Mouse (Mus musculus): ENCODE results near the gene Selenom. TPM values are rescaled to one million over a fixed set of nuclear protein-coding genes. Genes with fewer than 3 reads are reported as not detected.

Selenom gene
- polyA plus RNA-seq, 1 experiment from 2014 or later = 79.4 TPM

- Histone ChIP-seq H3K9me3 (0 out of 2 replicates have a peak, but pooled peaks cover 6% of the 10 kb centered on the region), H3K9ac (replicated peaks) (no peak overlapping the region), H3K27ac (no peak overlapping the region), H3K27me3 (no peaks in the 10 kb centered on the region), H3K4me3 (replicated peaks) (no peak overlapping the region), H3K4me2 (no peak overlapping the region), H3K4me1 (replicated peaks) (peaks cover 7% of the 10 kb centered on the region; the same call in 1 of the 2 replicates), H3K36me3 (no peaks in the 10 kb centered on the region)
- ATAC-seq (ENCODE audit: insufficient number of reproducible peaks, insufficient read depth, low FRiP score, low TSS enrichment, low read depth) = no peak
- WGBS = 84% methylated on average over 5 of the region's 5 CpGs
Measured at GRCm38 (mm10) chr11:3560202-3560601, 45.7 kb downstream of the Selenom start.

GRCm38 (mm10) chr11:3563853-3564252, 49.4 kb downstream of the Selenom start:
- Histone ChIP-seq H3K36me3 (no peaks in the 10 kb centered on the region), H3K4me1 (replicated peaks) (peaks cover 7% of the 10 kb centered on the region; the same call in 1 of the 2 replicates), H3K9me3 (no peaks in the 10 kb centered on the region), H3K27me3 (no peaks in the 10 kb centered on the region), H3K9ac (replicated peaks) (no peak overlapping the region), H3K4me3 (replicated peaks) (no peak overlapping the region), H3K27ac (0 out of 2 replicates have a peak overlapping the region, but pooled peaks have one; percentile 9), H3K4me2 (no peak overlapping the region)
- 92% methylated on average over 6 of the region's 6 CpGs for WGBS
- ATAC-seq (ENCODE audit: insufficient number of reproducible peaks, insufficient read depth, low FRiP score, low TSS enrichment, low read depth) = no peak

- Histone ChIP-seq H3K27ac (0 out of 2 replicates have a peak overlapping the region, but pooled peaks have one; percentile 70), H3K36me3 (no peaks in the 10 kb centered on the region), H3K27me3 (no peaks in the 10 kb centered on the region), H3K9ac (replicated peaks) (no peak overlapping the region), H3K4me2 (no peak overlapping the region), H3K4me1 (replicated peaks) (peaks cover 7% of the 10 kb centered on the region; the same call in 1 of the 2 replicates), H3K9me3 (no peaks in the 10 kb centered on the region), H3K4me3 (replicated peaks) (no peak overlapping the region)
- 56% methylated on average over 7 of the region's 7 CpGs for WGBS
- ATAC-seq (ENCODE audit: insufficient number of reproducible peaks, insufficient read depth, low FRiP score, low TSS enrichment, low read depth) = no peak
Measured at GRCm38 (mm10) chr11:3564451-3564850, 50.0 kb downstream of the Selenom start.

- Histone ChIP-seq H3K4me1 (replicated peaks) (peaks cover 7% of the 10 kb centered on the region; the same call in 1 of the 2 replicates), H3K4me3 (replicated peaks) (no peak overlapping the region), H3K4me2 (no peak overlapping the region), H3K36me3 (no peaks in the 10 kb centered on the region), H3K27ac (no peak overlapping the region), H3K9ac (replicated peaks) (no peak overlapping the region), H3K27me3 (no peaks in the 10 kb centered on the region), H3K9me3 (no peaks in the 10 kb centered on the region)
- WGBS = 94% methylated on average over 4 of the region's 4 CpGs
- ATAC-seq (ENCODE audit: insufficient number of reproducible peaks, insufficient read depth, low FRiP score, low TSS enrichment, low read depth) = no peak
Measured at GRCm38 (mm10) chr11:3566018-3566417, 51.5 kb downstream of the Selenom start.

Other genes starting within 250 kb of the Selenom start
- gene Drg1, start 248.3 kb upstream of the Selenom start, polyA plus RNA-seq (2016; fragmentation: Nextera tagmentation; extraction: Ambion mirVana) = 216 and 228 TPM in 2 replicates
- 72.2 and 75.0 TPM in 2 replicates for gene Patz1, start 225.8 kb upstream of the Selenom start, polyA plus RNA-seq (2016; fragmentation: Nextera tagmentation; extraction: Ambion mirVana)
- gene Pik3ip1, start 184.3 kb upstream of the Selenom start, polyA plus RNA-seq (2016; fragmentation: Nextera tagmentation; extraction: Ambion mirVana) = 15.1 and 18.8 TPM in 2 replicates
- 58.5 and 62.3 TPM in 2 replicates for gene Limk2, start 105.5 kb upstream of the Selenom start, polyA plus RNA-seq (2016; fragmentation: Nextera tagmentation; extraction: Ambion mirVana)
- 35.4 and 36.8 TPM in 2 replicates for gene Rnf185, start 62.3 kb upstream of the Selenom start, polyA plus RNA-seq (2016; fragmentation: Nextera tagmentation; extraction: Ambion mirVana)
- gene Pla2g3, start 26.4 kb upstream of the Selenom start, polyA plus RNA-seq (2016; fragmentation: Nextera tagmentation; extraction: Ambion mirVana) = 0.45 and 0.53 TPM in 2 replicates
- gene Inpp5j, start 9.9 kb upstream of the Selenom start, polyA plus RNA-seq (2016; fragmentation: Nextera tagmentation; extraction: Ambion mirVana) = 0.10 TPM in 1 of 2 replicates, not detected in the other
- gene Smtn, start 25.9 kb downstream of the Selenom start, polyA plus RNA-seq (2016; fragmentation: Nextera tagmentation; extraction: Ambion mirVana) = 46.4 and 46.8 TPM in 2 replicates
- 50.5 and 54.0 TPM in 2 replicates for gene Morc2a, start 134.5 kb downstream of the Selenom start, polyA plus RNA-seq (2016; fragmentation: Nextera tagmentation; extraction: Ambion mirVana)